Mouse (Mus musculus) testis, adult 2 months (tissue): ENCODE results near the gene Cyfip1.

Source experiments
- CTCF ChIP-seq: fragments of 200-500 bp; IDR thresholded peaks from 2 replicates; pipeline ENCODE4 v1.5.1; 2012; ENCODE audit warnings: low read depth, mild to moderate bottlenecking, inconsistent platforms, low read length, moderate library complexity; ENCODE audit not compliant: control insufficient read depth, insufficient read depth, insufficient replicate concordance
- POLR2A ChIP-seq: fragments of 200-500 bp; IDR thresholded peaks from 2 replicates; pipeline ENCODE4 v1.6.1; 2012; ENCODE audit warnings: low read depth, mild to moderate bottlenecking, inconsistent platforms, low read length, moderate library complexity; ENCODE audit not compliant: control insufficient read depth

- TF ChIP-seq CTCF (no peak), POLR2A (no peak)
Measured at GRCm38 (mm10) chr7:55836877-55837276, 4.7 kb upstream of the Cyfip1 start.
